Mouse (Mus musculus) adrenal gland (tissue): Measurements from ENCODE around the gene Fgf22.

Experiments used
- intact Hi-C: fragments of 180-260 bp; cut with DNase I; formaldehyde crosslinking; loops from one replicate; pipeline ENCODE4 v1.15.1; 2025

Gene Fgf22

DNA sequence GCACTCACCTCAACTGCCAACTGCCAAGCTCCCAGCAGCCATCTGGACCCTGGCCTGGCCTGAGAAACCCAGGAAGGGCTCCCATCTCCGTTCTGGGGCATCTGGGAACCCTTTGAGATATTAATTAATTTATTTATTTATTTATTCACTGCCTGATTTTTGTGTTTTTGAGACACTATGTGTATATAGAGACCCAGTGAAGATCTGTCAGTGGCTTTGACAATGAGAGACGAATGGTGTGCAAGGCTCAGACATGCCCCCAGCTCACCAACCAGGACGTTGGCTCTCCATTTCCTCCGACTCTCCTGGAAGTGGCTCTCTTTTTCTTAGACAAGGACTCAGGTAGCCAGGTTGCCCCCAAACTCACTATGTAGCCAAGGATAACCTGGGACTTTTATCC is 36.0 kb downstream of the Fgf22 start, which contains the start of gene Prss57:
TSS of gene Prss57 (minus strand) at position 101 of the 400 bp plus-strand sequence.
- intact Hi-C loops, result no loop called here

DNA sequence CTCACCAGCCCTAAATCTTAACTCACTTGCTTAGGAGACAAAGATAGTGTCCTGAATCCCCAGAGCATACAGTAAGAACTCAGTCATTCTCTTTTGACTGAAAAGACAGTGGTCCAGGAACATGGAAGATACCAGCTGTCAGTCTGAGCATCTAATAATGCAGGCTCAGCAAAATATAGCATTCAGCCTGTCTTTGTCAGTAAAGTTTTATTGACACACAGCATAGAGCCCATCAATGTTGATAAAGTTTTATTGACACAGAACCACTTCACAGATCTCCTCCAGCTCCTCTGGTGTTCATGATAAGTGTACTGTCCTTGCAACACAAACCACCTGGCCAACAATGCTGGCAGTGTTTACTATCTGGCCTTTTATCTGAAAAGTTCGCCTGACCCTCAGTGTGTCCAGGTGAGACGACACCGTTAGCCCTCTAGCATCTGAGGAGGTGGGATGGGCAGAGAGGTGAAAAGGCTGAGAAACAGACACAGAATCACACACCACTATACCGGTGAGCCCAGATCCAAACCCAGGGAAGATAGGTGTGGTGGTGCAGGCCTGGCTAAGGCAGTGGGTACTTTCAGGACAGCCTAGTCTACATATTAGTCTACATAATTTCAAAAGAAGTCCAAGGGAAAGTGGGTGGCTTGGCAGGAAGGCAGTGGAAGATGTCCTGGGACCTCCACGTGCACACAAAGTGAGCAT is 37.6 kb downstream of the Fgf22 start:
- intact Hi-C loops, result loop anchor here (1.0 kb wide), 1 partner anchor 19 kb away; no protein-coding TSS in a partner anchor

DNA sequence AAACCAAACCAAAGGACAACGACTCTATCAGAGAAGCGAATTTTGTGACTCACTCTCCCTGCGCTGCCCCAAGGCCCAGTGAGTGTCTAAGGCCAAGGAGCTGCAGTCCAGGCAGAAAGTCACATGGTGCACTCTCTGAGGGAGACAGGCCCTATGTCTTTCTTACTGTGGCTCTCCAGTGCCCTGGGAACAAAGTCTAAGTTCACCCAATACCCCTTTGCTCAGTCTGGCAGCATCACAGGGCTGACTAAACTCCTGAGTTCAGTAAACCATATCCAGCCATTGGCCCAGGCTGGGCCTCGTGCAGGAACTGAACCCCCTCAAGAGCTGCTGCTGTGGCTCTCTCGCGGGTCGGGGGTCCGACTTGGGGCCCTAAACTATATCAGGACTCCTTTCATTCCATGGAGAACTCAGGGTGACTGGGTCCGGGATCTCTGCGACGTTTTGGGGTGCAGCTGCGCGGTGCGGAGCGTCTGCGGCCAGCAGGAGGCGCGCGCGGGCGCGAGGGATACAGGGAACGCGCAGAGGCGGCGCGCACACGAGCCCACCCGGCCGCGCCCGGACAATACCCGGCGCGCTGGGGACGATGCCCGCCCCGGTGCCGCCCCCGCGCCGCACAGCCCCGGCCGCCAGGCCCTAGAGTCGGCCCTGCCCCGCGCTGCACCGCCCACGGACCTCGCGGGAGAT is 38.3 kb downstream of the Fgf22 start, which contains the start of gene Palm:
TSS of gene Palm (plus strand) at position 522 of the 687 bp plus-strand sequence.
- intact Hi-C loops, result loop anchor here (1.0 kb wide), 1 partner anchor 18 kb away; no protein-coding TSS in a partner anchor

DNA sequence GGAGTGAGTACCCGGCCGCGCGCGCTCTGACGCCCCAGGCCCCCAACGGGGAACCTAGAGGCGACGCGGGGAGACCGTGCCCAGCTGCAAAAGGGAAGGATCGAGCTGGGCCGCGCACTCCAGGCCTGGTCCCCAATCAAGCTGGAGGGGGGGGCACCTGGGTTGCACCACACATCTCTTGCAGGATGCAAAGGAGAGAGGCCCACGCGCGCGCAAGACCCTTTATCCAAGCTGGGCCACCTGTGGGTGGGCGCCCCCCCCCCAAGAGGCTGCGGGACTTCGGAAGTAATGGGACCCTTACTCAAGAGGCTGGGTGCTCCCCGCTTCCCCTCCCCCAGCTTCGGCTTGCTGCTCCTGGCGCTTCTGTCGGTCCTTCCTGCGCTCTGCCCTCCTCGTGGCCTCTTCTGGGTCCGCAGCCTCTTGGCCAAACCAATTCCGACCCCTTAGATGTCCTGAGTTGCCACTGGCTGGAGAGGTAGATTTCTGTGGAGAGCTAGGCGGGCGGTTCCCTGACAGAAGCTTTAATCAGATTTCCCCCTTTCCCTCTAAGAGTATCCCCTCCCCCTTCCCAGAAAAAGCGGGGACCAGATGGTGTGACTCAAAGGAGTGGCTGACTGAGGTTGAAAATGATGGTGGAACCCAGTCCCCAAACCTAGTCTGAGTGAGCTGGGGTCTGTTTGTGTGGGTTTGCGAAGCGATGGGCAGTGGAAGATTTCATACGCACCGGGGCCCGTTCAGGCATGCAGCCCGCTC is 39.0 kb downstream of the Fgf22 start:
- intact Hi-C loops, result loop anchor here (1.0 kb wide), 1 partner anchor 17 kb away; no protein-coding TSS in a partner anchor

DNA sequence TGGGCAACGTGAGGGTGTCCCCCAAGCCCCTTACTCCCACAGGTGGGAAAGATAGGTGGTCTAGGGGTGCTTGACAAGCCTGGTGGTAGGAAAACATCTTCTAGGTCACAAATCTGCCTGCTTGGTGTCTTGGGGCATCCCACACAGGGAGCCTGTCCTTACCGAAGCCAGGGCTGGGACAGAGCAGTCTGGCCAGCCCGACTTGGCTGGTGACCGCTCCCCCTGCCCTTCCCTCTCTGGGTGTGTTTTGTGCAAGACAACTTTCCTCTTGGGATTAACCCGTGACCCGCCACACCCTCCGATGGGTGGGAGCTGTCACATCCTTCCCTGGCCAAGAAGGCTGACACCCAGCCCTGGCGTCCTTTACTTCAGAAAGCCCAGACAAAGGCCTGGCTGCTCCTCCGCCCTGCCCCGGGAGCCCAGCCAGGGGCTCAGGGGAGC is 39.6 kb downstream of the Fgf22 start:
- intact Hi-C loops, result no loop called here

DNA sequence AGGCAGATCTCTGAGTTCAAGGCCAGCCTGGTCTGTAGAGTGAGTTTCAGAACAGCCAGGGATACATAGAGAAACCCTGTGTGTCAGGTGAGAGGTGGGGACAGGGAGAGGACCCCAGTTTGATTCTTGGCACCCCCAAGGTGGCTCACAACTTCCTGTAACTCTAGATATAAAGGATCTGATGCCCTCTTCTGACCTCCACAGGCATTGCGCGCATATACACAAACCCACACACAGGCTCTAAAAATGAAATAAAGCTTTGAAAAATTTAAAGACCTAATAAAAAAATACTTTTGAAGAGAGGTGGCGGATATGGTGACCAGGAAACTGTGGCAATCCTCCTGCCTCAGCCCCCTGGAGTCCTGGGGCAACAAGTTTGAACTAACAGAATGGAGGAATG is 41.0 kb downstream of the Fgf22 start:
- intact Hi-C loops, result no loop called here

DNA sequence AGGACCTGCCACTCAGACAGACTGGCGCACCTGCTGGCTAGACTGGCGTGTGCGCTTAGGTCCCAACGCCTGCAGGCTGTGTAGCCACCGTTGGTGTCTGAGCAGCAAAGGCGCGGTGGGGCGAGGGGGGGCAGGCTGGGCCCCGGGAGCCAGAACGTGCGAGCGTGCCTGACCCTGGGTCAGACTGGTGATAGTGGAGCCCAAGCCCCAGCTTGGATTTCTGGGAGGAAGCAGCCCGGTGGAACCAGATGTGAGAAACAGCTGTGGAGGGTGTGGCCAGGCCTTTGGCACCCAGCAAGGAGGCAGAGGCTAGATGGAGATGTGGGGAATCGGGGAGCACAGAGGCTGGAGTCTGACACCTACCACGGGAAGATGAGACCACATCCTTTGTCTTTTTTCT is 42.5 kb downstream of the Fgf22 start:
- intact Hi-C loops, result no loop called here

DNA sequence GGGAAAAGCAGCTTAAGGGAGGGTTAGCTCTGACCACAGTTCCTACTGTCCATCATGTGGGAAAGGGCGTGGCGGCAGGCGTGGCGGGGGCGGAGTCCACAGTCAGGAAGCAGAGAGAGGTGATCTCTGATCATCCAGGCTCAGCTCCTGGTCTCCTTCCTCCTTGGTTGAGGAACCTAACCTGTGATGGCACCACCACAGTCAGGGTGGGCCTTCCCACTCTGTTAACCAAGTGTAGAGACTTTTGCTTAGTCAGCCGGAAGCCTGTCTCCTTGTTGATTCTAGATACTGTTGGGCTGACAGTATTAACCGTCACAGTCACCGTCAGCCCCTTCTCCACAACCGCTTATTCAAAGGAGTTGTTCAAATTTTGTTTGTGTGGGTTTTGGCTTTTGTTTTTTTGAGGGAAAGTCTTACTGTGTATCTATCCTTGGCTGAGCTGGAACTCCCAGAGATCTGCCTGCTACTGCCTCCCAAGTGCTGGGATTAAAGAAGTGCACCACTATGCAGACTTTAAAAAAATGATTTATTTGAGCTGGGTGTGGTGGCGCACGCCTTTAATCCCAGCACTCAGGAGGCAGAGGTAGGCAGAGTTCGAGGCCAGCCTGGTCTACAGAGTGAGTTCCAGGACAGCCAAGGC is 43.5 kb downstream of the Fgf22 start:
- intact Hi-C loops, result no loop called here

DNA sequence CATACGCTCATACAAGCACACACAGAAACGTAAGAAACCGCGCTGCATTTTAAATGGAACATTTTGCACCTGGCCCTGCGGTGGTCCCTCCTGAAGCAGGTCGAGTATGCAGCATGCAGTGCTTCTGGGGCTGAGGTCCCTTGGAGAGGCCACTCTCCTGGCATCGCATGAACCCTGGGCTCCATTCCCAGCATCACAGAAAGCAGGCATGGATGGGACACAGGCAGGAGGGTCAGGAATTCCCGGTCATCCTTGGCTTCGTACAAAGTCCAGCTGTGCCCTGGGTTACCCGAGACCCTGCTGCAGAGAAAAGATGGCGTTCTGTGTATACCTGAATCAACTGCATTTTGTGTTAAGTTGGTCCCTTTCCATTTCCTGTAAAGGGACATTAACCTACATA is 45.6 kb downstream of the Fgf22 start:
- intact Hi-C loops, result no loop called here

DNA sequence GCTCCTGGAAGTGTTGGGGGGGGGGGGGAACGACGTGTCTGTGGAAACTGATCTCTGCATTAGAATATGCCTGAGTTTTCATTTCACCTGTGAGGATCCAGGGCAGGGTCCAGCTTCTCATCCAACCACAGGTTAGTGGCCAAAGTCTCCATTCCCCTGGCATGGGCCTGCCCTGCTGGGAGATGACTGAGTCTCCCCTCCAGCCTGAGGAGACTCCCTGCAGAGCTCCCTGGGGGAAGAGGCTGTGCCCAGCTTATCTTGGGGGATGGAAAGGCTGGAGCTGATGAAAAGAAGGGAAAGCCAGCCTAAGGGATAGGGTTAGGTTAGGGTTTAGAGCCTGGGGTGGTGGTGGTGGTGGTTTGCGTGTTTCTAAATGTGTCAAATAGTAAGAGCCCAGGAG is 47.0 kb downstream of the Fgf22 start:
- intact Hi-C loops, result no loop called here

DNA sequence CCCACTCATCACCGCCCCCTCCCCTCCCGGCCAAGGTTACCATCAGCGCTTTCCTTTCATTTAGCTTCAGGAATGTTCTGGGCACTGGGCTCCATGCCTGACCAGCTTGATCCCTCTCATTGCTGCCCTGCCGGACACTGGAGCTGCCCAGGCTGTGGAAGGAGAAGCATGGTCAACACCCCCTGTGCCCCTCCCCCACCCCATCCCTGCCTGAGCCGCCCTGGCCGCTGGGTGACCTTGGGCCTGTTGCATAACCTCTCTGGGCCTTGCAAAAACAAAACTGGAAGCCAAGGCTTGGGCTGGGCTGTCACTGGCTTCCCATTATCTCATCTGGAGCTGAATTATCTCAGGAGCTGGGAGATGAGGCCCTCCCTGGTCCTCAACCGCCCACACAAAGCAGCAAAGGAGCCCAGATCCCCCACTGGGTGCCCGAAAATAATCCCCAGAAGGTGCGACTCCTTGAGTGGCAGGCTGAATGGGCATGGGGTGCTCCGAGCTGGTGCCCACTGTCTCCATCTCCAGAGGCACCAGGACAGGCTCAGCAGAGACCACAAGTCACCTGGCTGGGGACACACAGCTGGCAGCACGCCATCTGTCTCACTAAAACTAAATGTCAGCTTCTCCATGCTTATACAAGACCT is 47.6 kb downstream of the Fgf22 start:
- intact Hi-C loops, result no loop called here

DNA sequence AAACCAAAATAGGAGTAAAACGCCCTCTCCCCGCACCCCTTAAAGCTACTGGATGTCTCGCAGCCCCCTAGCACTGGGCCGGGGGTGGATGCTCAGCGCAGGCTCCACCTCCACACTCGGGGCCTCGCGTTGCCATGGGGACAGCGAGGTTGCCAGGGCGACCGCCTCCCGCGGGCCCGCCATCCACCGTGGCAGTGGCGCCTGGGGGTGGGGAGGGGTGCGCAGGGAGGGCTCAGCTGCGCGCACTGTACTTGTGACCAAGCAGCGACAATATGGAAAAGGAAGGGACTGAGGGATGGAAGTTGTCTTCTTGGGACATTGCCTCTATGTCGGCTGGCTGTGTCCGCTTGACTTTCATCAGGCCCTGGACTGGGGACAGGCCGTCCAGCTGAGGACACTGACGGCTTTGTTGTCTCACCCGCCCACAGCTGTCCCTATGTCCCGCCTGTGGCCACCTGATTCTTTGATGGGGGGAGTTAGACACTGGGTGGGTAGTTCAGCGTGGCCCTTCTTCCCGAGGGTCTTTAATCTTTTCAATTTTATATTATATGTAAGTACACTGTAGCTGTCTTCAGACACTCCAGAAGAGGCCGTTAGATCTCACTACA is 48.9 kb downstream of the Fgf22 start:
- intact Hi-C loops, result no loop called here

DNA sequence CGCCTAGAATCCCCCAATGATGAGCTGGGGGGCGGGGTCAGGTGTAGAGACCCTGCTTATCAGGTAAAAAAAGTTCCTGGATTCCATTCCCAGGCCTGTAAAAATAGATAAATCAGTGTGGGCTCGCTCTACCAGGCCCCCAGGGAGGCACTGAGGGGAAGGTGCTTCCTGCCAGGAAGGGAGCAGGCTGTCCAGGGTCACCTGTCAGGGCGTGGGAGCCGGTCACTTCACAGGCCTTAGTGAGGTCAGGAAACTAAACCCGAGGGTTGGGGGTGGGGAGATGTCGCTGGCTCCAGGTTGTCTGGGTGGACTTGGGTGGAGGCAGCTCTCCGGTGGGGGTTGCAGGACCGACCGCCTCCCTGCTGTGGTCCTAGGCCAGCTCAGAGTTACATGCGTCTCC is 50.8 kb downstream of the Fgf22 start:
- intact Hi-C loops, result no loop called here

DNA sequence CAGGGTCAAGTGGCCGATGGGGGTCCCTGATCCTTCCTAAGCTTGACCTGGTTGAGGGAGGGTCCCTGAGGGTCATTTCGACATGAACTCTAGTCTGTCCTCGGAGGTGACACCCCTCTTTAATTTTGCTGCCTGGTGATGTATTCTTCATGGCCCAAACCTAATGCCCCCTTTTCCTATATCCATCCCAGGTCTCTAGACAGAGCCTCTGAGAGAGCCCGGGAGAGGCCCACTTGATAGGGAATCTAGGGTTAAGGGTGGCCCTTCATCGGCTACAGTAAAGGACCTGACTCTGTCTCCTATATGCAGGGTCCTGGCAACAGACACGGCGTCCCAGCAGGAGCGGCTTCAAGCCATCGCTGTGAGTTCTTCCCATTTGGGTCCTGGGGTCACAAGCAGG is 51.5 kb downstream of the Fgf22 start:
- intact Hi-C loops, result no loop called here

DNA sequence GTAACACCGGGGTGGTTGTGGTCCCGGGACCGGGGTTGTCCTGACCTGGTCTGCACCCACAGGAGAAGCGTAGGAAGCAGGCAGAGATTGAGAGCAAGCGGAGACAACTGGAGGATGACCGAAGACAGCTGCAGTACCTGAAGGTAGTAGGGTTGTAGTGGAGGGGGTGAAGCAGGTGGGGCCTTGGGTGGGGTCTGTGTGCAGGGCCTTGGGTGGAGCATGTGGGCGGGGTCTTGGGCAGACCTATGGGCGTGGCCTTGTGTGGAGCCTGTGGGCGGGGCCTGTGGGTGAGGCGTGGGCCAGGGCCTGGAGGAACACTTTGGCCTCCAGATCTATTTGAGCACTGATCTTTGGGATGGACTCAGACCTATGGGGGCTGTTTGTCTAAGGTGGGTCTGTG is 52.1 kb downstream of the Fgf22 start:
- intact Hi-C loops, result no loop called here

DNA sequence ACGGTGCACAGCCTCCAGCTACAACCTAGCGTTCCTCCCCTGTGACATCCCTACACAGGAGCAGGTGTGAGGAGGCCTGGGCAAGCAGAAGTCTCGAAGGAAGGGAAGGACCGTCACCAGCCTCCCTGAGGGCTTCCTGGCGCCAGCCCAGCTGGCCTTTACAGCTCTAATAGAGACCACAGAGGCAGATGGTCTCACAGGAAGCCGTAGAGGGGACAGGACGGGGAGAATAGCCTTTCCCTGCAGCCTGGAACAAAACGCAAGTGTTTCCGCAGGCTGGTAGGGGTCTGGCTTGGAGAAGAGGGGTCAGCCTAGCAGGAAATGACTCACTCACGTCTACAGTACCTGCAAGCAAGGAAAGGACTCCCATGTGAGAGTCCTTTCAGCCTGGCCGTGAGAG is 53.0 kb downstream of the Fgf22 start:
- intact Hi-C loops, result no loop called here
